ENCODE assay signal across 8 mouse cellular contexts in genomic region chr10:45486603-45486946, GRCm38 (mm10). TPM values are rescaled to one million over a fixed set of nuclear protein-coding genes. Genes with fewer than 3 reads are reported as not detected.
DNase-seq lines count a peak whose midpoint lies in the region; ATAC-seq and TF ChIP-seq lines count a peak whose summit lies in the region.

No protein-coding gene starts in this region.

- 1% methylated on average over 40 of the region's 40 CpGs for WGBS in cerebellum, adult 2 months
- under 1% methylated on average over 39 of the region's 40 CpGs for WGBS in limb, embryonic 12.5 days
- WGBS in stomach, embryonic 16.5 days = under 1% methylated on average over 40 of the region's 40 CpGs

- peak overlapping the region; percentile 28 for H3K4me3 ChIP-seq in cerebellum, adult 2 months (replicated peaks; ENCODE audit: insufficient read depth, low read depth, low read length)
- peak overlapping the region; percentile 60 for H3K4me3 ChIP-seq in limb, embryonic 12.5 days (replicated peaks)
- H3K4me3 ChIP-seq in stomach, embryonic 16.5 days (replicated peaks; ENCODE audit: low read length) = peak overlapping the region; percentile 65

- H3K27ac ChIP-seq in cerebellum, adult 2 months (ENCODE audit: insufficient read depth, low read length) = no peak overlapping the region
- H3K27ac ChIP-seq in limb, embryonic 12.5 days = no peak overlapping the region
- H3K27ac ChIP-seq in stomach, embryonic 16.5 days (ENCODE audit: low read length) = no peak overlapping the region

- H3K9ac ChIP-seq in limb, embryonic 12.5 days (replicated peaks) = peak overlapping the region; percentile 60
- H3K9ac ChIP-seq in stomach, embryonic 16.5 days (ENCODE audit: low read length) = peak overlapping the region; percentile 61

- peak overlapping the region; percentile 95 for H3K4me2 ChIP-seq in limb, embryonic 12.5 days
- peak overlapping the region; percentile 100 for H3K4me2 ChIP-seq in stomach, embryonic 16.5 days (ENCODE audit: low read depth, low read length)

- no peak for TF ChIP-seq CTCF in cerebellum, adult 2 months (IDR thresholded peaks at IDR 0.05; ENCODE audit: borderline replicate concordance, insufficient read depth, low read depth, low read length)

- H3K36me3 ChIP-seq in limb, embryonic 12.5 days = no peaks in the 10 kb centered on the region
- no peaks in the 10 kb centered on the region for H3K36me3 ChIP-seq in stomach, embryonic 16.5 days (ENCODE audit: control insufficient read depth, insufficient read depth, low read length)

- no peak for DNase-seq in cerebellum, adult 2 months
- no peak for DNase-seq in cerebellum, postnatal 25 days
- DNase-seq in right cerebral cortex, postnatal 25 days = peak; percentile 36
- DNase-seq in right cerebral cortex, postnatal 4 days = no peak
- DNase-seq in adrenal gland, postnatal 36 days = no peak
- DNase-seq in urinary bladder, postnatal 10 days (ENCODE audit: low spot score) = no peak

- no peak for TF ChIP-seq POLR2A in cerebellum, adult 2 months (IDR thresholded peaks at IDR 0.05; ENCODE audit: borderline replicate concordance, insufficient read depth, low read length)

- H3K9me3 ChIP-seq in limb, embryonic 12.5 days = no peaks in the 10 kb centered on the region
- no peaks in the 10 kb centered on the region for H3K9me3 ChIP-seq in stomach, embryonic 16.5 days (replicated peaks; ENCODE audit: control insufficient read depth, low read length)

- no peaks in the 10 kb centered on the region for H3K4me1 ChIP-seq in cerebellum, adult 2 months (ENCODE audit: control insufficient read depth, insufficient read depth, low read length)
- no peaks in the 10 kb centered on the region for H3K4me1 ChIP-seq in limb, embryonic 12.5 days (replicated peaks)
- peaks cover 7% of the 10 kb centered on the region; the same call in 1 of the 2 replicates for H3K4me1 ChIP-seq in stomach, embryonic 16.5 days (ENCODE audit: control insufficient read depth, insufficient read depth, low read length)

- peak; percentile 46 for ATAC-seq in limb, embryonic 12.5 days (ENCODE audit: insufficient number of reproducible peaks, insufficient read depth, low FRiP score, low TSS enrichment, low read depth)
- ATAC-seq in stomach, embryonic 16.5 days (ENCODE audit: insufficient read depth, low FRiP score) = 0 out of 2 replicates have a peak, but pooled peaks have one; percentile 5

- H3K27me3 ChIP-seq in cerebellum, adult 2 months (ENCODE audit: control insufficient read depth, insufficient read depth, low read length) = peaks cover 9% of the 10 kb centered on the region; the same call in 1 of the 2 replicates
- H3K27me3 ChIP-seq in limb, embryonic 12.5 days = peaks cover 26% of the 10 kb centered on the region
- peaks cover 18% of the 10 kb centered on the region for H3K27me3 ChIP-seq in stomach, embryonic 16.5 days (ENCODE audit: control insufficient read depth, insufficient read depth, low read length)

RNA-seq across cellular contexts. Expression of gene Lin28b, which starts 0.4 kb away (rescaled TPM):
- 2.9 and 3.2 TPM in 2 replicates for polyA plus RNA-seq in cerebellum, adult 2 months (2012; rRNA removed)
- polyA plus RNA-seq in limb, embryonic 12.5 days (2016; fragmentation: Nextera tagmentation; extraction: Ambion mirVana) = 10.3 and 14.2 TPM in 2 replicates
- polyA plus RNA-seq in stomach, embryonic 16.5 days (2015; fragmentation: Nextera tagmentation; extraction: Ambion mirVana) = 0.80 and 1.2 TPM in 2 replicates
- under 1 TPM in 1 of 2 experiments, not detected in 1; 0.10 TPM for total RNA-seq in adrenal gland, postnatal 36 days (2021)
